Mouse (Mus musculus) lung, postnatal 0 days (tissue): ENCODE measurements at regions not wholly inside any gene's neighbourhood (a gene's known extent, or its start where the extent isn't known, plus 50 kb on each side); places are given as distances from the start of the nearest gene placed in this dataset.

ENCODE experiments used
- CTCF ChIP-seq: IDR thresholded peaks from 2 replicates; pipeline ENCODE4 v1.5.1; 2016; ENCODE audit warnings: antibody characterized with exemption, mild to moderate bottlenecking
- EP300 ChIP-seq: IDR thresholded peaks from 2 replicates; pipeline ENCODE4 v1.6.1; 2016; ENCODE audit warnings: antibody characterized with exemption, mild to moderate bottlenecking, control low read depth

- TF ChIP-seq CTCF: no peak
- TF ChIP-seq EP300: no peak
These were observed 86.9 kb upstream of the Pdk4 start for GRCm38 (mm10) chr6:5582923-5583525.
